Mouse (Mus musculus) layer of hippocampus, postnatal 25 days (tissue): Measurements from ENCODE around the gene B4galt5. TPM values are rescaled to one million over a fixed set of nuclear protein-coding genes. Genes with fewer than 3 reads are reported as not detected.
A peak's percentile ranks its signal among the peaks of the same experiment; 100 is the strongest.

Experiments used
- DNase-seq, 2 experiments: peaks; one replicate each; pipeline ENCODE4 v3.0.0; 2022; ENCODE audit warnings: mixed read lengths in 2 of 2, low spot score in 1 of 2; ENCODE audit errors: extremely low spot score in 1 of 2
- total RNA-seq, 2 experiments: library from RNA; stranded (reverse); gene quantifications; 2 replicates each; pipeline ENCODE4 v1.2.3; 2021

Gene B4galt5
- total RNA-seq, 2 experiments from 2014 or later: 45.5 to 53.0 TPM

- DNase-seq: peak; percentile 1 to 2
Observed at GRCm38 (mm10) chr2:167306273-167306594, 42.7 kb downstream of the B4galt5 start.

GRCm38 (mm10) chr2:167305382-167306272 lies 43.4 kb downstream of the B4galt5 start:
- DNase-seq: peak; percentile 0 to 1

GRCm38 (mm10) chr2:167304651-167305381 lies 44.2 kb downstream of the B4galt5 start:
- peak; percentile 1 to 4 for DNase-seq

- DNase-seq: peak in 1 of 2 experiments; percentile 1
Observed at GRCm38 (mm10) chr2:167303806-167304205, 45.2 kb downstream of the B4galt5 start.

GRCm38 (mm10) chr2:167303196-167303595 lies 45.8 kb downstream of the B4galt5 start:
- DNase-seq: peak; percentile 2 to 4

GRCm38 (mm10) chr2:167302641-167303040 lies 46.3 kb downstream of the B4galt5 start:
- DNase-seq: peak; percentile 0 to 3

GRCm38 (mm10) chr2:167302031-167302430 lies 47.0 kb downstream of the B4galt5 start:
- DNase-seq: no peak

- DNase-seq: peak in 1 of 2 experiments; percentile 4
Observed at GRCm38 (mm10) chr2:167301601-167302000, 47.4 kb downstream of the B4galt5 start.

GRCm38 (mm10) chr2:167300943-167301497 lies 48.0 kb downstream of the B4galt5 start:
- peak; percentile 1 to 5 for DNase-seq

- DNase-seq: peak in 1 of 2 experiments; percentile 3
Observed at GRCm38 (mm10) chr2:167299861-167300667, 48.9 kb downstream of the B4galt5 start.

- DNase-seq: peak; percentile 37 to 43
Observed at GRCm38 (mm10) chr2:167298729-167299705, 50.0 kb downstream of the B4galt5 start.

- peak in 1 of 2 experiments; percentile 1 for DNase-seq
Observed at GRCm38 (mm10) chr2:167297985-167298384, 51.0 kb downstream of the B4galt5 start.

- DNase-seq: peak; percentile 7 to 19
Observed at GRCm38 (mm10) chr2:167294926-167295325, 54.1 kb downstream of the B4galt5 start.

- peak; percentile 3 to 9 for DNase-seq
Observed at GRCm38 (mm10) chr2:167294216-167294615, 54.8 kb downstream of the B4galt5 start.

GRCm38 (mm10) chr2:167293289-167294085 lies 55.5 kb downstream of the B4galt5 start:
- peak; percentile 0 to 2 for DNase-seq

- DNase-seq: peak; percentile 1 to 2
Observed at GRCm38 (mm10) chr2:167292854-167293253, 56.1 kb downstream of the B4galt5 start.

- DNase-seq: peak; percentile 3 to 5
Observed at GRCm38 (mm10) chr2:167292151-167292591, 56.8 kb downstream of the B4galt5 start.

- DNase-seq: peak in 1 of 2 experiments; percentile 1
Observed at GRCm38 (mm10) chr2:167291656-167292055, 57.3 kb downstream of the B4galt5 start.
